ENCODE assay signal across 8 mouse cellular contexts in genomic region chrX:36833397-36834084, GRCm38 (mm10). TPM values are rescaled to one million over a fixed set of nuclear protein-coding genes. Genes with fewer than 3 reads are reported as not detected.
A peak's percentile ranks its signal among the peaks of the same experiment; 100 is the strongest.
DNase-seq lines count a peak whose midpoint lies in the region; ATAC-seq lines count a peak whose summit lies in the region.

No protein-coding gene starts in this region.

- ATAC-seq in megakaryocyte-erythroid progenitor cell, adult 5-6 weeks (replicated peaks; ENCODE audit: low FRiP score, low TSS enrichment, poor library complexity, severe bottlenecking) = peak; percentile 52; the same call in 1 of the 2 replicates
- ATAC-seq in monocyte, adult 5-6 weeks (replicated peaks; ENCODE audit: insufficient number of reproducible peaks, low FRiP score, low TSS enrichment, poor library complexity, severe bottlenecking) = no peak

- peak; percentile 29 for DNase-seq in WW6 (ENCODE audit: low read depth, low spot score)
- peak; percentile 87 to 88 for DNase-seq in cerebellum, postnatal 10 days
- DNase-seq in frontal cortex, postnatal 36 days (ENCODE audit: low spot score in 2 of 2) = peak; percentile 50 to 57
- DNase-seq in induced T-regulatory cell, adult 2 months (ENCODE audit: low read depth) = peak; percentile 79
- peak; percentile 61 to 72 for DNase-seq in left cerebral cortex, postnatal 14 days (ENCODE audit: low spot score in 2 of 2)
- DNase-seq in skeletal muscle tissue, adult 2 months (ENCODE audit: low read depth, low spot score) = peak; percentile 25

- intact Hi-C loops in left cerebral cortex, postnatal 14 days (cut with DNase I) = no loop called here

RNA-seq across cellular contexts. Expression of gene Slc25a5, which starts 38.1 kb away (rescaled TPM):
- total RNA-seq in left cerebral cortex, postnatal 14 days (2021) = 100 to 1,000 TPM; 363 to 370 TPM
- total RNA-seq in megakaryocyte-erythroid progenitor cell, adult 5-6 weeks (2014; fragmentation: Nextera tagmentation) = 645 and 809 TPM in 2 replicates
- 912 and 1,001 TPM in 2 replicates for total RNA-seq in megakaryocyte-erythroid progenitor cell, adult 5-6 weeks (2017)
- total RNA-seq in monocyte, adult 5-6 weeks (2017) = 373 to 641 TPM (median 606 TPM) in 3 replicates

RNA-seq across cellular contexts. Expression of gene Ube2a, which starts 40.2 kb away (rescaled TPM):
- 10 to 100 TPM; 59.6 to 61.9 TPM for total RNA-seq in left cerebral cortex, postnatal 14 days (2021)
- 65.0 and 68.2 TPM in 2 replicates for total RNA-seq in megakaryocyte-erythroid progenitor cell, adult 5-6 weeks (2014; fragmentation: Nextera tagmentation)
- total RNA-seq in megakaryocyte-erythroid progenitor cell, adult 5-6 weeks (2017) = 7.4 and 19.6 TPM in 2 replicates
- total RNA-seq in monocyte, adult 5-6 weeks (2017) = 21.9 to 37.5 TPM (median 22.4 TPM) in 3 replicates

RNA-seq across cellular contexts. Expression of gene C330007P06Rik, which starts 40.4 kb away (rescaled TPM):
- 10 to 100 TPM; 32.6 to 34.4 TPM for total RNA-seq in left cerebral cortex, postnatal 14 days (2021)
- 33.9 and 37.3 TPM in 2 replicates for total RNA-seq in megakaryocyte-erythroid progenitor cell, adult 5-6 weeks (2014; fragmentation: Nextera tagmentation)
- total RNA-seq in megakaryocyte-erythroid progenitor cell, adult 5-6 weeks (2017) = 63.0 and 67.4 TPM in 2 replicates
- total RNA-seq in monocyte, adult 5-6 weeks (2017) = 62.8 to 68.6 TPM (median 66.6 TPM) in 3 replicates

Comparison
In these comparisons a context has a peak if more than half of its experiments do, and no peak if none do; other contexts are left out.
1. DNase-seq: peak in every context shown above with its lines; median percentile 88 in cerebellum, postnatal 10 days; 79 in induced T-regulatory cell, adult 2 months; 66 in left cerebral cortex, postnatal 14 days; 54 in frontal cortex, postnatal 36 days; 29 in WW6; 25 in skeletal muscle tissue, adult 2 months.